Mouse (Mus musculus): Measurements from ENCODE around the gene Tnc.

Tnc gene

GRCm38 (mm10) chr4:64020930-64021589 is 25.8 kb downstream of the Tnc start:
- H3K36me3 ChIP-seq (ENCODE audit: insufficient read depth, low read length) = no peaks in the 10 kb centered on the region
- TF ChIP-seq NANOG (IDR thresholded peaks at IDR 0.05; ENCODE audit: borderline replicate concordance, low read length) = no peak
- no peak for TF ChIP-seq CTCF (conservative IDR thresholded peaks at IDR 0.05; ENCODE audit: low read length)
- TF ChIP-seq POU5F1 (IDR thresholded peaks at IDR 0.05; ENCODE audit: borderline replicate concordance, low read length) = no peak

GRCm38 (mm10) chr4:64020151-64020550 is 26.7 kb downstream of the Tnc start:
- H3K36me3 ChIP-seq (ENCODE audit: insufficient read depth, low read length) = no peaks in the 10 kb centered on the region
- no peaks in the 10 kb centered on the region for H3K4me1 ChIP-seq (replicated peaks; ENCODE audit: low read depth, low read length)
- peaks cover 28% of the 10 kb centered on the region for H3K9me3 ChIP-seq (ENCODE audit: low read length)
- H3K27me3 ChIP-seq (ENCODE audit: insufficient read depth, low read length) = no peaks in the 10 kb centered on the region
- TF ChIP-seq CTCF (conservative IDR thresholded peaks at IDR 0.05; ENCODE audit: low read length) (no peak), POU5F1 (IDR thresholded peaks at IDR 0.05; ENCODE audit: borderline replicate concordance, low read length) (no peak), NANOG (IDR thresholded peaks at IDR 0.05; ENCODE audit: borderline replicate concordance, low read length) (no peak)
- no peak overlapping the region for H3K4me3 ChIP-seq (replicated peaks; ENCODE audit: low read length)

More at GRCm38 (mm10) chr4:64020930-64021589, 25.8 kb downstream of the Tnc start:
- Histone ChIP-seq H3K27me3 (ENCODE audit: insufficient read depth, low read length) (no peaks in the 10 kb centered on the region), H3K4me3 (replicated peaks; ENCODE audit: low read length) (no peak overlapping the region), H3K4me1 (replicated peaks; ENCODE audit: low read depth, low read length) (no peaks in the 10 kb centered on the region), H3K9me3 (ENCODE audit: low read length) (peaks cover 28% of the 10 kb centered on the region)

GRCm38 (mm10) chr4:64011308-64011707 is 35.5 kb downstream of the Tnc start:
- peaks cover 11% of the 10 kb centered on the region for H3K4me1 ChIP-seq (replicated peaks; ENCODE audit: low read depth, low read length)
- no peak overlapping the region for H3K4me3 ChIP-seq (replicated peaks; ENCODE audit: low read length)
- H3K36me3 ChIP-seq (ENCODE audit: insufficient read depth, low read length) = no peaks in the 10 kb centered on the region
- TF ChIP-seq CTCF (conservative IDR thresholded peaks at IDR 0.05; ENCODE audit: low read length) (no peak), NANOG (IDR thresholded peaks at IDR 0.05; ENCODE audit: borderline replicate concordance, low read length) (peak; percentile 67), POU5F1 (IDR thresholded peaks at IDR 0.05; ENCODE audit: borderline replicate concordance, low read length) (no peak)
- peaks cover 26% of the 10 kb centered on the region for H3K9me3 ChIP-seq (ENCODE audit: low read length)
- H3K27me3 ChIP-seq (ENCODE audit: insufficient read depth, low read length) = peaks cover 8% of the 10 kb centered on the region; the same call in 1 of the 2 replicates

- H3K27me3 ChIP-seq (ENCODE audit: insufficient read depth, low read length) = peaks cover 8% of the 10 kb centered on the region; the same call in 1 of the 2 replicates
- no peaks in the 10 kb centered on the region for H3K36me3 ChIP-seq (ENCODE audit: insufficient read depth, low read length)
- H3K4me1 ChIP-seq (replicated peaks; ENCODE audit: low read depth, low read length) = peaks cover 11% of the 10 kb centered on the region
- peaks cover 38% of the 10 kb centered on the region for H3K9me3 ChIP-seq (ENCODE audit: low read length)
- H3K4me3 ChIP-seq (replicated peaks; ENCODE audit: low read length) = no peak overlapping the region
- TF ChIP-seq POU5F1 (IDR thresholded peaks at IDR 0.05; ENCODE audit: borderline replicate concordance, low read length) (no peak), CTCF (conservative IDR thresholded peaks at IDR 0.05; ENCODE audit: low read length) (no peak), NANOG (IDR thresholded peaks at IDR 0.05; ENCODE audit: borderline replicate concordance, low read length) (no peak)
These were observed 36.9 kb downstream of the Tnc start for GRCm38 (mm10) chr4:64009936-64010335.

GRCm38 (mm10) chr4:64005198-64005597 is 41.6 kb downstream of the Tnc start:
- Histone ChIP-seq H3K27me3 (ENCODE audit: insufficient read depth, low read length) (0 out of 2 replicates have a peak, but pooled peaks cover 2% of the 10 kb centered on the region), H3K4me3 (replicated peaks; ENCODE audit: low read length) (no peak overlapping the region)
- no peak for TF ChIP-seq NANOG (IDR thresholded peaks at IDR 0.05; ENCODE audit: borderline replicate concordance, low read length)
- no peak for TF ChIP-seq POU5F1 (IDR thresholded peaks at IDR 0.05; ENCODE audit: borderline replicate concordance, low read length)
- no peak for TF ChIP-seq CTCF (conservative IDR thresholded peaks at IDR 0.05; ENCODE audit: low read length)

GRCm38 (mm10) chr4:64003677-64004076 is 43.1 kb downstream of the Tnc start:
- Histone ChIP-seq H3K4me1 (replicated peaks; ENCODE audit: low read depth, low read length) (0 out of 2 replicates have a peak, but pooled peaks cover 2% of the 10 kb centered on the region), H3K9me3 (ENCODE audit: low read length) (peaks cover 22% of the 10 kb centered on the region), H3K36me3 (ENCODE audit: insufficient read depth, low read length) (no peaks in the 10 kb centered on the region), H3K4me3 (replicated peaks; ENCODE audit: low read length) (no peak overlapping the region), H3K27me3 (ENCODE audit: insufficient read depth, low read length) (0 out of 2 replicates have a peak, but pooled peaks cover 2% of the 10 kb centered on the region)
- TF ChIP-seq CTCF (conservative IDR thresholded peaks at IDR 0.05; ENCODE audit: low read length) (no peak), NANOG (IDR thresholded peaks at IDR 0.05; ENCODE audit: borderline replicate concordance, low read length) (no peak), POU5F1 (IDR thresholded peaks at IDR 0.05; ENCODE audit: borderline replicate concordance, low read length) (no peak)

More at GRCm38 (mm10) chr4:64005198-64005597, 41.6 kb downstream of the Tnc start:
- H3K4me1 ChIP-seq (replicated peaks; ENCODE audit: low read depth, low read length) = 0 out of 2 replicates have a peak, but pooled peaks cover 2% of the 10 kb centered on the region
- no peaks in the 10 kb centered on the region for H3K36me3 ChIP-seq (ENCODE audit: insufficient read depth, low read length)
- peaks cover 35% of the 10 kb centered on the region for H3K9me3 ChIP-seq (ENCODE audit: low read length)

GRCm38 (mm10) chr4:64002168-64002567 is 44.6 kb downstream of the Tnc start:
- no peaks in the 10 kb centered on the region for H3K36me3 ChIP-seq (ENCODE audit: insufficient read depth, low read length)
- H3K4me1 ChIP-seq (replicated peaks; ENCODE audit: low read depth, low read length) = 0 out of 2 replicates have a peak, but pooled peaks cover 2% of the 10 kb centered on the region
- TF ChIP-seq NANOG (IDR thresholded peaks at IDR 0.05; ENCODE audit: borderline replicate concordance, low read length) = no peak
- no peak for TF ChIP-seq CTCF (conservative IDR thresholded peaks at IDR 0.05; ENCODE audit: low read length)
- no peak for TF ChIP-seq POU5F1 (IDR thresholded peaks at IDR 0.05; ENCODE audit: borderline replicate concordance, low read length)
- peaks cover 12% of the 10 kb centered on the region; the same call in 1 of the 2 replicates for H3K9me3 ChIP-seq (ENCODE audit: low read length)
- no peak overlapping the region for H3K4me3 ChIP-seq (replicated peaks; ENCODE audit: low read length)
- H3K27me3 ChIP-seq (ENCODE audit: insufficient read depth, low read length) = no peaks in the 10 kb centered on the region

GRCm38 (mm10) chr4:64000788-64001187 is 46.0 kb downstream of the Tnc start:
- Histone ChIP-seq H3K27me3 (ENCODE audit: insufficient read depth, low read length) (no peaks in the 10 kb centered on the region), H3K4me1 (replicated peaks; ENCODE audit: low read depth, low read length) (0 out of 2 replicates have a peak, but pooled peaks cover 2% of the 10 kb centered on the region), H3K9me3 (ENCODE audit: low read length) (peaks cover 7% of the 10 kb centered on the region; the same call in 1 of the 2 replicates), H3K36me3 (ENCODE audit: insufficient read depth, low read length) (no peaks in the 10 kb centered on the region), H3K4me3 (replicated peaks; ENCODE audit: low read length) (no peak overlapping the region)
- TF ChIP-seq NANOG (IDR thresholded peaks at IDR 0.05; ENCODE audit: borderline replicate concordance, low read length) = no peak

Measured in E14TG2a.4 (cell line).